Mouse (Mus musculus): Measurements from ENCODE around the gene Vmn1r37.
"Not testable (repeated sequence)": the region's sequence is repeated elsewhere in the genome, so short reads cannot be mapped to it uniquely, and the experiment has no call there.

The Vmn1r37 gene

DNA sequence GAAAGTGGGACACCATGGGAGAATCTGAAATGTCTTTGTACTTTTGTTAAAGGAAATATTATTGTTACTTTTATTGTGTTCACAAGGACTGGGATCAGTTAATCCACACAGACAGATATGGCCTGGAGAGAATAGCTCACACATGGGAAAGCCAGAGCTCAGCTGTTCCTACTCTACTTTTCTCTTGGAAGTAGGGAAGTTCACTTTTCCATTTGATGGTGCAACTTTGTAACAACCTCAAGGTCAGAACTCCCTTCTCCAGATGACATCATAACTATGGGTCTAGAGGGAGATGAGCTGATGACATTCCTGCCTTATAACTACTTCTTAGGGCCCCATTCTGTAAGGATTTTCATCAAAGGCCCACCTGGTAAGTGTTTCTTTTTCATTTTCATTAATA lies at the start of gene Vmn1r37:
Vmn1r37 (plus strand) TSS at position 301 of the 400 bp plus-strand sequence.
- CTCF ChIA-PET = not testable (repeated sequence)

DNA sequence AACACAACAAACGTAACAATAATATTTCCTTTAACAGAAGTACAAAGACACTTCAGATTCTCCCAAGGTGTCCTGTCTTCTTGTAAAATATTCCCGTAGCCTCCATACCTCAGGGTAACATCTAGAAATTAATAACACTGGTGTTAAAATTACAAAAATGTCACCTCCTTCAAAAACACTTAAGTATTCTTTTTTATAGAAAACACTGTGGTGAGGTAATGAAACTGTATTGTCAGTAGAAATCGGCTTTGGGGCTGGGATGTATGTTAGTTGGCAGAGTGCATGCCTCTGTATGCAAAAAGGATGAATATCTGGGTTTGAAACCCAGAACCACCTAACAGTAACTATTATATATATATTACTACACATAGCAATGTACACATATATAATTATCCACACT lies 43.4 kb upstream of the Vmn1r37 start, which contains the start of gene Vmn1r35:
Vmn1r35 (minus strand) TSS at position 101 of the 400 bp plus-strand sequence.
- CTCF ChIA-PET = no interaction called here

GRCm38 (mm10) chr6:66708901-66709300 lies 20.3 kb upstream of the Vmn1r37 start:
- CTCF ChIA-PET = no interaction called here

DNA sequence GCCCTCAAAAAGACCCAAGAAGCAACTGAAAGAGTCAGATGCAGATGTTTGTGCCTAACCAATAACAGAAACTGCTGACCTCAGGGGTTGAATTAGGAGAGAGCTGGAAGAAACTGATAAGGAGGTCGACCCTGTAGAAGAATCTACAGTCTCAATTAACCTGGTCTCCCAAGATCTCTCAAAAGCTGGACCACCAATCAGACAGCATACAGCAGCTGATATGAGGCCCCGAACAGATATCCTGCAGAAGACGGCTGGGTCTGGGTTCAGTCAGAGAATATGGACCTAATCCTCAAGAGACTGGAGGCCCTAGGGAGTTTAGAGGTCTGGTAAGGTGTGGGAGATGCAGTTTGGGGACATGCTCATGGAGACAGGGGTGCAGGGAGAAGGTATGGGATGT lies 15.3 kb upstream of the Vmn1r37 start:
- CTCF ChIA-PET = no interaction called here

DNA sequence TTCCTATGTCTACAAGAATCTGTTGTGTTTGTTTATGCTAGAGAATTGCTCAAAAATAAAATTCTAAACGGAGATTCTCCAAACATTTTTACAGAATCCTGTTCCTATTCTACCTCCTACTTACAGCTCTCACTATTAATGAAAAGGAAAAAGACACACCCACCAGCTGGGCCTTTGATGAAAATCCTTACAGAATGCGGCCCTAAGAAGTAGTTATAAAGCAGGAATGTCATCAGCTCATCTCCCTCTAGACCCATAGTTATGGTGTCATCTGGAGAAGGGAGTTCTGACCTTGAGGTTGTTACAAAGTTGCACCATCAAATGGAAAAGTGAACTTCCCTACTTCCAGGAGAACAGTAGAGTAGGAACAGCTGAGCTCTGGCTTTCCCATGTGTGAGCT lies 10.1 kb upstream of the Vmn1r37 start, which contains the start of gene Vmn1r36:
Vmn1r36 (minus strand) TSS at position 101 of the 400 bp plus-strand sequence.
- CTCF ChIA-PET = not testable (repeated sequence)

- CTCF ChIA-PET = not testable (repeated sequence)
Measured at GRCm38 (mm10) chr6:66782527-66782926, 53.3 kb downstream of the Vmn1r37 start, which contains the start of gene Vmn1r38. Vmn1r38 (minus strand) TSS chr6:66782627.

Measured in spleen, embryonic (tissue).